25 mouse cellular contexts compared by ENCODE assay signal in genomic region chr13:109693769-109694168, GRCm38 (mm10).
DNase-seq lines count a peak whose midpoint lies in the region; ATAC-seq and TF ChIP-seq lines count a peak whose summit lies in the region.
"Had no signal": no experiment of that assay in that cellular context is flagged by ENCODE, and none has a peak within 500 bp of the region (broad histone marks: within the 10 kb centered on the region; RNA-seq: fewer than 3 reads in every experiment).

No protein-coding gene starts in this region.

- H3K4me2 ChIP-seq in intestine, postnatal 0 days (replicated peaks; ENCODE audit: low read depth), result peak overlapping the region; percentile 28; the same call in 1 of the 2 replicates
- H3K4me2 ChIP-seq in myocyte (ENCODE audit: low read depth), result peak overlapping the region; percentile 61
- H3K4me2 ChIP-seq: heart, embryonic 15.5 days; hindbrain, embryonic 14.5 days had no signal

- H3ac ChIP-seq in C2C12 (ENCODE audit: control insufficient read depth, insufficient read length, low read depth), result no peak overlapping the region
- H3ac ChIP-seq in myocyte (ENCODE audit: control insufficient read depth, insufficient read length), result no peak overlapping the region

- H3K79me3 ChIP-seq in C2C12 (ENCODE audit: low read depth), result peaks cover 51% of the 10 kb centered on the region

- H3K4me1 ChIP-seq in intestine, postnatal 0 days (replicated peaks; ENCODE audit: control insufficient read depth, insufficient read depth, low read length), result no peaks in the 10 kb centered on the region
- H3K4me1 ChIP-seq: forebrain, embryonic 10.5 days; midbrain, embryonic 10.5 days had no signal

- WGBS in intestine, postnatal 0 days, result 36% methylated on average over 2 of the region's 2 CpGs

- no peaks in the 10 kb centered on the region for H3K9me3 ChIP-seq in intestine, postnatal 0 days (ENCODE audit: control insufficient read depth)
- H3K9me3 ChIP-seq: embryonic facial prominence, embryonic 10.5 days; forebrain, embryonic 10.5 days; heart, embryonic 15.5 days; limb, embryonic 10.5 days; midbrain, embryonic 10.5 days had no signal

- H3K27me3 ChIP-seq in C2C12 (ENCODE audit: control insufficient read depth, insufficient read depth, insufficient read length), result no peaks in the 10 kb centered on the region
- H3K27me3 ChIP-seq in intestine, postnatal 0 days (replicated peaks; ENCODE audit: control insufficient read depth, insufficient read depth, low read length), result no peaks in the 10 kb centered on the region
- no peaks in the 10 kb centered on the region for H3K27me3 ChIP-seq in myocyte (ENCODE audit: control insufficient read depth, insufficient read depth, insufficient read length)
- H3K27me3 ChIP-seq: heart, embryonic 15.5 days had no signal

- peak; percentile 20 for DNase-seq in 416B (ENCODE audit: low read depth)
- no peak for DNase-seq in right cerebral cortex, adult 2 months (ENCODE audit: low spot score in 2 of 2)
- DNase-seq in left cerebral cortex, adult 18-20 months (ENCODE audit: low spot score in 2 of 2), result no peak
- no peak for DNase-seq in adrenal gland, adult 18-20 months (ENCODE audit: low spot score in 2 of 2)
- no peak for DNase-seq in spleen, postnatal 10 days (ENCODE audit: low spot score in 2 of 2)
- DNase-seq: adrenal gland, adult 2 months; cerebellum, adult 11-12 months; cerebellum, postnatal 10 days; gastrocnemius, adult 2 months; heart, postnatal 4 days; layer of hippocampus, adult 9-11 months; right cerebral cortex, postnatal 14 days; spleen, adult 18-20 months had no signal

- ATAC-seq in intestine, postnatal 0 days, result peak; percentile 70
- ATAC-seq: inflammation-experienced regulatory T-cells, adult 6 months; midbrain, embryonic 16.5 days had no signal

- H3K79me2 ChIP-seq in C2C12 (ENCODE audit: control insufficient read depth, insufficient read depth), result peaks cover 80% of the 10 kb centered on the region
- peaks cover 76% of the 10 kb centered on the region for H3K79me2 ChIP-seq in myocyte (ENCODE audit: control insufficient read depth, insufficient read depth)

- H3K9ac ChIP-seq in intestine, postnatal 0 days (ENCODE audit: low read depth, low read length), result no peak overlapping the region
- H3K9ac ChIP-seq: heart, embryonic 15.5 days; hindbrain, embryonic 14.5 days; liver, embryonic 14.5 days had no signal

- peaks cover 15% of the 10 kb centered on the region for H3K36me3 ChIP-seq in C2C12 (ENCODE audit: control insufficient read depth, insufficient read depth)
- H3K36me3 ChIP-seq in intestine, postnatal 0 days (ENCODE audit: control insufficient read depth, insufficient read depth), result no peaks in the 10 kb centered on the region
- peaks cover 10% of the 10 kb centered on the region for H3K36me3 ChIP-seq in myocyte (ENCODE audit: control insufficient read depth, insufficient read depth)
- H3K36me3 ChIP-seq: embryonic facial prominence, embryonic 10.5 days; forebrain, embryonic 10.5 days; heart, embryonic 15.5 days; midbrain, embryonic 10.5 days had no signal

- TF ChIP-seq POLR2A in myocyte (IDR thresholded peaks at IDR 0.05; ENCODE audit: insufficient read length, low read depth), result no peak

- no peak overlapping the region for H3K27ac ChIP-seq in intestine, postnatal 0 days (ENCODE audit: low read depth, low read length)
- H3K27ac ChIP-seq: embryonic facial prominence, embryonic 10.5 days; forebrain, embryonic 10.5 days; gastrocnemius, adult 2 months; heart, embryonic 15.5 days; hindbrain, embryonic 14.5 days; limb, embryonic 10.5 days; liver, embryonic 14.5 days; midbrain, embryonic 10.5 days had no signal

- H3K4me3 ChIP-seq in C2C12 (ENCODE audit: insufficient read depth, poor library complexity, severe bottlenecking) (no peak overlapping the region), myocyte (no peak overlapping the region)
- no peak overlapping the region for H3K4me3 ChIP-seq in intestine, postnatal 0 days (ENCODE audit: low read depth, low read length)
- H3K4me3 ChIP-seq: embryonic facial prominence, embryonic 10.5 days; forebrain, embryonic 10.5 days; gastrocnemius, adult 2 months; heart, embryonic 15.5 days; limb, embryonic 10.5 days; midbrain, embryonic 10.5 days had no signal

- TF ChIP-seq CTCF in C2C12 (IDR thresholded peaks at IDR 0.05; ENCODE audit: control insufficient read depth, insufficient read depth, insufficient read length), result no peak
- TF ChIP-seq CTCF in intestine, postnatal 0 days (IDR thresholded peaks at IDR 0.05; ENCODE audit: low read depth), result no peak

TF ChIP-seq in C2C12, 6 proteins besides CTCF, POLR2A, EP300 and RAD21:
- no peak for TF ChIP-seq CEBPB (IDR thresholded peaks at IDR 0.05; ENCODE audit: low read depth)
- TF ChIP-seq MYOG (IDR thresholded peaks at IDR 0.05; ENCODE audit: control insufficient read depth, extremely low read depth, insufficient read length), result no peak
- TF ChIP-seq USF1 (IDR thresholded peaks at IDR 0.05; ENCODE audit: low read depth), result no peak
- no peak for TF ChIP-seq MAX (IDR thresholded peaks at IDR 0.05)
- no peak for TF ChIP-seq FOSL1 (IDR thresholded peaks at IDR 0.05; ENCODE audit: insufficient read depth, low read length, poor library complexity, severe bottlenecking)
- TF ChIP-seq MYOD1 (IDR thresholded peaks at IDR 0.05; ENCODE audit: control insufficient read depth, insufficient read length, low read depth), result peak; percentile 43

TF ChIP-seq in myocyte, 11 proteins besides CTCF, POLR2A, EP300 and RAD21:
- TF ChIP-seq CEBPB (IDR thresholded peaks at IDR 0.05; ENCODE audit: insufficient read depth, poor library complexity, severe bottlenecking) (no peak), MYOD1 (IDR thresholded peaks at IDR 0.05; ENCODE audit: control insufficient read depth in 1 of 3, insufficient read length in 2 of 3, low read depth in 2 of 3) (peak in 1 of 3 experiments; percentile 17)
